Mouse (Mus musculus) cortical plate, adult 2 months (tissue): ENCODE data around the gene Usf3.

Experiments used
- CTCF ChIP-seq: fragments of 200-500 bp; IDR thresholded peaks from 2 replicates; pipeline ENCODE4 v1.5.1; 2011; ENCODE audit warnings: mild to moderate bottlenecking, control low read depth, low read length; ENCODE audit not compliant: insufficient read depth; ENCODE audit errors: extremely low read depth
- POLR2A ChIP-seq: fragments of 200-500 bp; IDR thresholded peaks from 2 replicates; pipeline ENCODE4 v1.6.1; 2011; ENCODE audit warnings: mild to moderate bottlenecking, low read length, control low read depth; ENCODE audit not compliant: insufficient read depth; ENCODE audit errors: extremely low read depth

GRCm38 (mm10) chr16:44243323-44243722 lies 70.3 kb downstream of the Usf3 start:
- TF ChIP-seq CTCF (no peak), POLR2A (no peak)
